Mouse (Mus musculus) heart, adult 2 months (tissue): ENCODE measurements around the gene Tmem198. TPM values are rescaled to one million over a fixed set of nuclear protein-coding genes. Genes with fewer than 3 reads are reported as not detected.

ENCODE experiments used
- DNase-seq, 2 experiments: peaks; one replicate each; pipeline ENCODE4 v3.0.0; 2021
- H3K27ac ChIP-seq: fragments of 200-600 bp; 2 replicates; pipeline ENCODE4 v1.8.1; 2022
- H3K27me3 ChIP-seq: fragments of 200-500 bp; 2 replicates; pipeline ENCODE4 v1.6.1; 2012; ENCODE audit warnings: mild to moderate bottlenecking, low read length, inconsistent platforms, mixed read lengths; ENCODE audit not compliant: control insufficient read depth, insufficient read depth
- H3K36me3 ChIP-seq: fragments of 200-500 bp; 2 replicates; pipeline ENCODE4 v1.6.1; 2012; ENCODE audit warnings: low read length, inconsistent platforms; ENCODE audit not compliant: control insufficient read depth, insufficient read depth
- H3K4me1 ChIP-seq: fragments of 200-500 bp; 2 replicates; pipeline ENCODE4 v1.6.1; 2011; ENCODE audit warnings: low read length; ENCODE audit not compliant: control insufficient read depth, insufficient read depth
- H3K4me3 ChIP-seq: fragments of 200-600 bp; 2 replicates; pipeline ENCODE4 v1.8.1; 2022
- H3K79me2 ChIP-seq: fragments of 200-500 bp; replicated peaks from 2 replicates; pipeline ENCODE4 v1.6.1; 2012; ENCODE audit warnings: mild to moderate bottlenecking, inconsistent platforms, low read length, moderate library complexity, mixed read lengths; ENCODE audit not compliant: control insufficient read depth, insufficient read depth
- H3K9ac ChIP-seq: fragments of 200-500 bp; 2 replicates; pipeline ENCODE4 v1.6.1; 2012; ENCODE audit warnings: low read depth, mild to moderate bottlenecking, control low read depth, inconsistent platforms, low read length, mixed read lengths
- CTCF ChIP-seq: fragments of 200-600 bp; IDR thresholded peaks from 2 replicates; pipeline ENCODE4 v1.8.1; 2022; ENCODE audit warnings: antibody characterized with exemption, mild to moderate bottlenecking, moderate library complexity
- EP300 ChIP-seq: fragments of 200-500 bp; IDR thresholded peaks from 2 replicates; pipeline ENCODE4 v1.6.1; 2011; ENCODE audit warnings: low read depth, low read length, control low read depth; ENCODE audit not compliant: insufficient read depth
- POLR2A ChIP-seq: fragments of 200-500 bp; IDR thresholded peaks from 2 replicates; pipeline ENCODE4 v1.6.1; 2011; ENCODE audit warnings: mild to moderate bottlenecking, low read depth, low read length, control low read depth; ENCODE audit not compliant: insufficient read depth
- WGBS: fragments of 180-500 bp; shearing (Covaris S2); methylation state at CpG from one replicate; pipeline ENCODE4 v1.1.7; 2018; 5-methylcytosine and 5-hydroxymethylcytosine counted together
- intact Hi-C: fragments of 180-260 bp; cut with DNase I; formaldehyde crosslinking; loops from one replicate; pipeline ENCODE4 v1.15.1; 2025
- polyA plus RNA-seq: library from polyadenylated mRNA; depleted of rRNA; stranded (reverse); fragments of >200 nt; gene quantifications from 2 replicates; pipeline ENCODE4 v1.2.3, GENCODE M21; 2012
- total RNA-seq, 2 experiments: library from RNA; stranded (reverse); gene quantifications; 2 replicates each; pipeline ENCODE4 v1.2.3; 2021

Gene Tmem198
- total and polyA plus RNA-seq, 3 experiments = 0.21 to 0.66 (median 0.39) TPM

GRCm38 (mm10) chr1:75504256-75505045, 25.1 kb downstream of the Tmem198 start:
- Histone ChIP-seq H3K36me3 (no peaks in the 10 kb centered on the region), H3K79me2 (no peaks in the 10 kb centered on the region; the same call in 1 of the 2 replicates), H3K4me1 (peaks cover 2% of the 10 kb centered on the region; the same call in 1 of the 2 replicates), H3K27ac (no peak overlapping the region; the same call in 1 of the 2 replicates), H3K9ac (no peak overlapping the region), H3K4me3 (peak overlapping the region; percentile 87), H3K27me3 (no peaks in the 10 kb centered on the region)
- intact Hi-C loops = loop anchor here (2.0 to 5.0 kb wide), 2 partner anchors 26 to 43 kb away; partner anchors contain the start of genes Chpf, Slc4a3 and Tmem198
- DNase-seq = no peak
- TF ChIP-seq POLR2A (no peak), CTCF (no peak), EP300 (no peak)
- WGBS = 60% methylated on average over 9 of the region's 9 CpGs

- H3K36me3 ChIP-seq = no peaks in the 10 kb centered on the region
- H3K27ac ChIP-seq = peak overlapping the region; percentile 94
- H3K9ac ChIP-seq = peak overlapping the region; percentile 80
- H3K27me3 ChIP-seq = no peaks in the 10 kb centered on the region
- H3K4me3 ChIP-seq = peak overlapping the region; percentile 87
- WGBS = 3% methylated on average over 84 of the region's 84 CpGs
- TF ChIP-seq POLR2A = peak; percentile 66
- no peak for TF ChIP-seq EP300
- no peak for TF ChIP-seq CTCF
- intact Hi-C loops = loop anchor here (2.0 to 5.0 kb wide), 2 partner anchors 27 to 42 kb away; partner anchors contain the start of genes Chpf, Slc4a3 and Tmem198
- peaks cover 5% of the 10 kb centered on the region; the same call in 1 of the 2 replicates for H3K4me1 ChIP-seq
- no peaks in the 10 kb centered on the region; the same call in 1 of the 2 replicates for H3K79me2 ChIP-seq
- peak; percentile 76 to 83 for DNase-seq
Measured at GRCm38 (mm10) chr1:75505159-75505955, 26.0 kb downstream of the Tmem198 start.

GRCm38 (mm10) chr1:75505956-75506831, 26.9 kb downstream of the Tmem198 start, which contains the start of gene Obsl1:
Obsl1 (minus strand) TSS chr1:75506452.
- H3K27ac ChIP-seq = peak within 1 kb of the TSS; percentile 94
- H3K27me3 ChIP-seq = no peaks in the 10 kb centered on the region
- TF ChIP-seq POLR2A (0 out of 2 replicates have a peak, but pooled peaks have one; percentile 36), EP300 (no peak)
- H3K79me2 ChIP-seq = no peaks in the 10 kb centered on the region; the same call in 1 of the 2 replicates
- intact Hi-C loops = loop anchor here (2.0 to 5.0 kb wide), 2 partner anchors 27 to 41 kb away; partner anchors contain the start of genes Chpf, Slc4a3 and Tmem198
- WGBS = under 1% methylated on average over 65 of the region's 65 CpGs
- peaks cover 5% of the 10 kb centered on the region; the same call in 1 of the 2 replicates for H3K4me1 ChIP-seq
- DNase-seq = peak; percentile 82 to 83
- peak within 1 kb of the TSS; percentile 87 for H3K4me3 ChIP-seq
- peak within 1 kb of the TSS; percentile 80 for H3K9ac ChIP-seq
- no peaks in the 10 kb centered on the region for H3K36me3 ChIP-seq

GRCm38 (mm10) chr1:75507006-75507405, 27.7 kb downstream of the Tmem198 start, which contains the start of gene Inha:
Inha (plus strand) TSS chr1:75507077.
- Histone ChIP-seq H3K36me3 (no peaks in the 10 kb centered on the region), H3K4me1 (peaks cover 6% of the 10 kb centered on the region; the same call in 1 of the 2 replicates), H3K79me2 (no peaks in the 10 kb centered on the region; the same call in 1 of the 2 replicates), H3K9ac (peak within 1 kb of the TSS; percentile 80), H3K4me3 (peak within 1 kb of the TSS; percentile 87), H3K27me3 (no peaks in the 10 kb centered on the region), H3K27ac (peak within 1 kb of the TSS; percentile 94)
- DNase-seq = no peak
- TF ChIP-seq POLR2A (no peak), CTCF (no peak), EP300 (no peak)
- WGBS = 53% methylated on average over 10 of the region's 10 CpGs
- intact Hi-C loops = loop anchor here (5.0 kb wide), 1 partner anchor 40 kb away; the partner anchor contains the start of gene Slc4a3

DNA sequence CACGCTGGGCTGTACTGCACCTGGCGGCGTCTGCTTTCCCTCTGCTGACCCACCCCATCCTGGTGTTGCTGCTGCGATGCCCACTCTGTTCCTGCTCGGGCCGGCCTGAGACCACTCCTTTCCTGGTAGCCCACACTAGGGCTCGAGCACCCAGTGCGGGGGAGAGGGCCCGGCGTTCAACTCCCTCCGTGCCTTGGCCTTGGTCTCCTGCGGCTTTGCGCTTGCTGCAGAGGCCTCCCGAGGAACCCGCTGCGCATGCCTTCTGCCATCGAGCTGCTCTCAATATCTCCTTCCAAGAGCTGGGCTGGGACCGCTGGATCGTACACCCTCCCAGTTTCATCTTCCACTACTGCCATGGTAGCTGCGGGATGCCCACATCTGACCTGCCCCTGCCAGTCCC, 30.3 kb downstream of the Tmem198 start:
- H3K4me3 ChIP-seq = no peak overlapping the region
- H3K79me2 ChIP-seq = no peaks in the 10 kb centered on the region
- H3K36me3 ChIP-seq = no peaks in the 10 kb centered on the region
- H3K4me1 ChIP-seq = peaks cover 4% of the 10 kb centered on the region; the same call in 1 of the 2 replicates
- H3K27me3 ChIP-seq = no peaks in the 10 kb centered on the region
- no peak for DNase-seq
- WGBS = 70% methylated on average over 20 of the region's 20 CpGs
- H3K27ac ChIP-seq = no peak overlapping the region
- intact Hi-C loops = loop anchor here (5.0 kb wide), 1 partner anchor 38 kb away; the partner anchor contains the start of gene Slc4a3
- TF ChIP-seq POLR2A = no peak
- no peak for TF ChIP-seq EP300
- no peak for TF ChIP-seq CTCF
- no peak overlapping the region for H3K9ac ChIP-seq
